Mouse (Mus musculus): ENCODE results near the gene Ift81. TPM values are rescaled to one million over a fixed set of nuclear protein-coding genes. Genes with fewer than 3 reads are reported as not detected.

The Ift81 gene
- polyA plus RNA-seq, 1 experiment, result 5.6 TPM

GRCm38 (mm10) chr5:122622526-122622925 lies 8.2 kb upstream of the Ift81 start:
- no peak overlapping the region for H3K4me3 ChIP-seq
- no peaks in the 10 kb centered on the region for H3K79me2 ChIP-seq (ENCODE audit: control insufficient read depth, insufficient read depth)
- no peak for TF ChIP-seq TCF12 (IDR thresholded peaks at IDR 0.05; ENCODE audit: insufficient read depth, poor library complexity, severe bottlenecking)
- H3ac ChIP-seq (ENCODE audit: control insufficient read depth, insufficient read length), result no peak overlapping the region
- H3K4me2 ChIP-seq (ENCODE audit: low read depth), result no peak overlapping the region
- H3K36me3 ChIP-seq (ENCODE audit: control insufficient read depth, insufficient read depth), result no peaks in the 10 kb centered on the region
- no peaks in the 10 kb centered on the region for H3K27me3 ChIP-seq (ENCODE audit: control insufficient read depth, insufficient read depth, insufficient read length)

DNA sequence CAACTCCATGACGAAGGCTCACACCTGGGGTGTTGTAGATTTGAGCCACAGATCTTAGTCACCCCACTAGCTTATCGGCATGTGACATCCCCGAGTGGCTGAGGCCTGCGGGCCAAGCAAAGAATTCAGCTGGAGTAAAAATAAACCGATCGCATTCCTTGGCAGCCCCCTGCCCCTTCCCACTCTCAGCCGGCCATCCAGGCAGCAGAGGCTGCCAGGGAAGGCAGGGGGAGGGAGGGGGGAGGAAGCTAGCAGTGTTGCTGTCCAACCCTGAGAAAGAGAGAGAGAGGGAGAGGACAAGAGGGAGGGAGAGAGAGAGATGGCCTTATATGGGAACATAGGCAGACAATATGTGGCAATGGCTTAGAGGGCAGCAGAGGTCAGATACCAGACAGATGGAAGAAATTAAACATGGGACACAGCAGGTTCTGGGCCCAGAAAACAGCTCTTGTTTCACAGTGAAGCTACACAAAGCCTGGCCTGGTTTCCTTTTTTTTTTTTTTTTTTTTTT lies 7.1 kb upstream of the Ift81 start:
- H3K4me2 ChIP-seq (ENCODE audit: low read depth), result peak overlapping the region; percentile 25
- TF ChIP-seq MYOD1 (IDR thresholded peaks at IDR 0.05; ENCODE audit: control insufficient read depth in 1 of 3, insufficient read length in 2 of 3, low read depth in 2 of 3) (peak in 2 of 3 experiments; percentile 27 to 30), SRF (IDR thresholded peaks at IDR 0.05; ENCODE audit: control insufficient read depth, insufficient read length, low read depth) (peak; percentile 100), CEBPB (IDR thresholded peaks at IDR 0.05; ENCODE audit: insufficient read depth, poor library complexity, severe bottlenecking) (peak; percentile 87), REST (IDR thresholded peaks at IDR 0.05; ENCODE audit: insufficient read depth, insufficient read length) (no peak), MAX (IDR thresholded peaks at IDR 0.05; ENCODE audit: low read depth) (no peak), POLR2AphosphoS2 (IDR thresholded peaks at IDR 0.05; ENCODE audit: insufficient read length, low read depth) (no peak), USF1 (IDR thresholded peaks at IDR 0.05; ENCODE audit: low read depth) (peak; percentile 15), TCF12 (IDR thresholded peaks at IDR 0.05; ENCODE audit: insufficient read depth, poor library complexity, severe bottlenecking) (no peak)
- H3K4me3 ChIP-seq, result no peak overlapping the region
- H3ac ChIP-seq (ENCODE audit: control insufficient read depth, insufficient read length), result no peak overlapping the region
- no peaks in the 10 kb centered on the region for H3K79me2 ChIP-seq (ENCODE audit: control insufficient read depth, insufficient read depth)
- no peaks in the 10 kb centered on the region for H3K27me3 ChIP-seq (ENCODE audit: control insufficient read depth, insufficient read depth, insufficient read length)
- no peaks in the 10 kb centered on the region for H3K36me3 ChIP-seq (ENCODE audit: control insufficient read depth, insufficient read depth)

- H3ac ChIP-seq (ENCODE audit: control insufficient read depth, insufficient read length), result no peak overlapping the region
- H3K79me2 ChIP-seq (ENCODE audit: control insufficient read depth, insufficient read depth), result no peaks in the 10 kb centered on the region
- TF ChIP-seq MAX (IDR thresholded peaks at IDR 0.05; ENCODE audit: low read depth), result no peak
- TF ChIP-seq USF1 (IDR thresholded peaks at IDR 0.05; ENCODE audit: low read depth), result no peak
- TF ChIP-seq MYOG (IDR thresholded peaks at IDR 0.05; ENCODE audit: control insufficient read depth in 1 of 3, insufficient read depth in 1 of 3, insufficient read length in 2 of 3, low read depth in 2 of 3), result no peak
- TF ChIP-seq SRF (IDR thresholded peaks at IDR 0.05; ENCODE audit: control insufficient read depth, insufficient read length, low read depth), result no peak
- no peak for TF ChIP-seq MYOD1 (IDR thresholded peaks at IDR 0.05; ENCODE audit: control insufficient read depth in 1 of 3, insufficient read length in 2 of 3, low read depth in 2 of 3)
- TF ChIP-seq POLR2AphosphoS2 (IDR thresholded peaks at IDR 0.05; ENCODE audit: insufficient read length, low read depth), result no peak
- no peak for TF ChIP-seq E2F4 (IDR thresholded peaks at IDR 0.05; ENCODE audit: insufficient read depth)
- no peak for TF ChIP-seq TCF3 (IDR thresholded peaks at IDR 0.05; ENCODE audit: insufficient read length, low read depth)
- no peak for TF ChIP-seq REST (IDR thresholded peaks at IDR 0.05; ENCODE audit: insufficient read depth, insufficient read length)
- TF ChIP-seq TCF12 (IDR thresholded peaks at IDR 0.05; ENCODE audit: insufficient read depth, poor library complexity, severe bottlenecking), result no peak
- no peak for TF ChIP-seq POLR2A (IDR thresholded peaks at IDR 0.05; ENCODE audit: insufficient read length, low read depth)
- no peak for TF ChIP-seq CEBPB (IDR thresholded peaks at IDR 0.05; ENCODE audit: insufficient read depth, poor library complexity, severe bottlenecking)
- no peaks in the 10 kb centered on the region for H3K27me3 ChIP-seq (ENCODE audit: control insufficient read depth, insufficient read depth, insufficient read length)
- H3K36me3 ChIP-seq (ENCODE audit: control insufficient read depth, insufficient read depth), result no peaks in the 10 kb centered on the region
- H3K4me2 ChIP-seq (ENCODE audit: low read depth), result no peak overlapping the region
- H3K4me3 ChIP-seq, result no peak overlapping the region
Observed at GRCm38 (mm10) chr5:122619686-122620296, 5.5 kb upstream of the Ift81 start.

DNA sequence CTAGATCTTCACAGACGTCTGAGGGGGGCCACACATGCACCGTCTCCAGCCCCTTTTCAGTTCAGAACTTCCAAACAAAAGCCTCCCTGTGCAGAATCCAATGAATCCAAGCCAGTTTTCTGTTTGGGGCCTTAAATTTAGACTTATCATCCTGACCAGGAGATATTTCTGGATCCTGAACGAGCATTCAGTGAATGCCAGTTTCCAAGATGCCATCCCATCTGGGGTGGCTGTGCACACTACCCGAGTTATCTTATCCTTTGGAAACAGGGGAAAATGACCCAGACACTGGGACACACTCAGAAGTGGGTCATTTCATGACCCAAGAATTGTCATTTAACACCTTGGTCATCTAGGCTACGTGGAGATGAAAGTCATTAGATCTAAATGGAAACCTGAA lies 3.4 kb upstream of the Ift81 start:
- no peaks in the 10 kb centered on the region for H3K79me2 ChIP-seq (ENCODE audit: control insufficient read depth, insufficient read depth)
- TF ChIP-seq TCF12 (IDR thresholded peaks at IDR 0.05; ENCODE audit: insufficient read depth, poor library complexity, severe bottlenecking) (no peak), POLR2A (IDR thresholded peaks at IDR 0.05; ENCODE audit: insufficient read length, low read depth) (no peak), REST (IDR thresholded peaks at IDR 0.05; ENCODE audit: insufficient read depth, insufficient read length) (no peak), MYOG (IDR thresholded peaks at IDR 0.05; ENCODE audit: control insufficient read depth in 1 of 3, insufficient read depth in 1 of 3, insufficient read length in 2 of 3, low read depth in 2 of 3) (no peak), POLR2AphosphoS2 (IDR thresholded peaks at IDR 0.05; ENCODE audit: insufficient read length, low read depth) (no peak), USF1 (IDR thresholded peaks at IDR 0.05; ENCODE audit: low read depth) (no peak), TCF3 (IDR thresholded peaks at IDR 0.05; ENCODE audit: insufficient read length, low read depth) (no peak), MAX (IDR thresholded peaks at IDR 0.05; ENCODE audit: low read depth) (no peak), E2F4 (IDR thresholded peaks at IDR 0.05; ENCODE audit: insufficient read depth) (no peak), MYOD1 (IDR thresholded peaks at IDR 0.05; ENCODE audit: control insufficient read depth in 1 of 3, insufficient read length in 2 of 3, low read depth in 2 of 3) (no peak), SRF (IDR thresholded peaks at IDR 0.05; ENCODE audit: control insufficient read depth, insufficient read length, low read depth) (no peak), CEBPB (IDR thresholded peaks at IDR 0.05; ENCODE audit: insufficient read depth, poor library complexity, severe bottlenecking) (no peak)

GRCm38 (mm10) chr5:122611651-122612050 lies 2.7 kb downstream of the Ift81 start:
- H3ac ChIP-seq (ENCODE audit: control insufficient read depth, insufficient read length), result no peak overlapping the region
- no peak for TF ChIP-seq MAX (IDR thresholded peaks at IDR 0.05; ENCODE audit: low read depth)
- TF ChIP-seq POLR2AphosphoS2 (IDR thresholded peaks at IDR 0.05; ENCODE audit: insufficient read length, low read depth), result no peak
- TF ChIP-seq TCF12 (IDR thresholded peaks at IDR 0.05; ENCODE audit: insufficient read depth, poor library complexity, severe bottlenecking), result no peak
- TF ChIP-seq SRF (IDR thresholded peaks at IDR 0.05; ENCODE audit: control insufficient read depth, insufficient read length, low read depth), result no peak
- no peaks in the 10 kb centered on the region for H3K27me3 ChIP-seq (ENCODE audit: control insufficient read depth, insufficient read depth, insufficient read length)
- H3K4me2 ChIP-seq (ENCODE audit: low read depth), result no peak overlapping the region
- H3K36me3 ChIP-seq (ENCODE audit: control insufficient read depth, insufficient read depth), result peaks cover 13% of the 10 kb centered on the region
- no peak overlapping the region for H3K4me3 ChIP-seq
- H3K79me2 ChIP-seq (ENCODE audit: control insufficient read depth, insufficient read depth), result no peaks in the 10 kb centered on the region

More for the DNA sequence above, 3.4 kb upstream of the Ift81 start:
- H3K36me3 ChIP-seq (ENCODE audit: control insufficient read depth, insufficient read depth), result no peaks in the 10 kb centered on the region
- no peak overlapping the region for H3K4me2 ChIP-seq (ENCODE audit: low read depth)
- H3ac ChIP-seq (ENCODE audit: control insufficient read depth, insufficient read length), result no peak overlapping the region
- no peaks in the 10 kb centered on the region for H3K27me3 ChIP-seq (ENCODE audit: control insufficient read depth, insufficient read depth, insufficient read length)
- no peak overlapping the region for H3K4me3 ChIP-seq
